In genomic region chr16:90180975-90181374, GRCm38 (mm10) we compare ENCODE assay signal across 1 mouse cellular context.
A peak's percentile ranks its signal among the peaks of the same experiment; 100 is the strongest.
TF ChIP-seq lines count a peak whose summit lies in the region.

No protein-coding gene starts in this region.

TF ChIP-seq in MEL, 35 proteins besides CTCF, POLR2A, EP300 and RAD21 (continued from another document):
- 0 out of 2 replicates have a peak, but pooled peaks have one; percentile 23 for TF ChIP-seq SIN3A (IDR thresholded peaks at IDR 0.05; ENCODE audit: low read length)
- no peak for TF ChIP-seq USF2 (IDR thresholded peaks at IDR 0.05; ENCODE audit: borderline replicate concordance in 1 of 2, insufficient read depth in 1 of 2, low read depth in 1 of 2, low read length in 2 of 2)
- TF ChIP-seq MYC (IDR thresholded peaks at IDR 0.05; ENCODE audit: low read depth, low read length): peak; percentile 92
- TF ChIP-seq BHLHE40 (IDR thresholded peaks at IDR 0.05; ENCODE audit: borderline replicate concordance, low read depth, low read length): no peak
- no peak for TF ChIP-seq CHD2 (IDR thresholded peaks at IDR 0.05; ENCODE audit: low read length)
- TF ChIP-seq GABPA (IDR thresholded peaks at IDR 0.05; ENCODE audit: low read depth, low read length): no peak
- no peak for TF ChIP-seq ELF1 (IDR thresholded peaks at IDR 0.05; ENCODE audit: low read depth, low read length)
- no peak for TF ChIP-seq TBP (IDR thresholded peaks at IDR 0.05; ENCODE audit: low read depth, low read length)
- TF ChIP-seq MAX (IDR thresholded peaks at IDR 0.05; ENCODE audit: low read length): peak; percentile 95
- no peak for TF ChIP-seq RCOR1 (IDR thresholded peaks at IDR 0.05; ENCODE audit: low read depth, low read length)
- TF ChIP-seq NRF1 (IDR thresholded peaks at IDR 0.05; ENCODE audit: insufficient read depth, low read depth, low read length, poor library complexity, severe bottlenecking): no peak
- TF ChIP-seq MYB (IDR thresholded peaks at IDR 0.05; ENCODE audit: low read depth, low read length): no peak
